Mouse (Mus musculus) heart, adult 2 months (tissue): ENCODE data around the gene Olfr1420. TPM values are rescaled to one million over a fixed set of nuclear protein-coding genes. Genes with fewer than 3 reads are reported as not detected.

ENCODE experiments used
- DNase-seq, 2 experiments: peaks; one replicate each; pipeline ENCODE4 v3.0.0; 2021
- H3K27ac ChIP-seq: fragments of 200-600 bp; 2 replicates; pipeline ENCODE4 v1.8.1; 2022
- H3K27me3 ChIP-seq: fragments of 200-500 bp; 2 replicates; pipeline ENCODE4 v1.6.1; 2012; ENCODE audit warnings: mild to moderate bottlenecking, low read length, inconsistent platforms, mixed read lengths; ENCODE audit not compliant: control insufficient read depth, insufficient read depth
- H3K36me3 ChIP-seq: fragments of 200-500 bp; 2 replicates; pipeline ENCODE4 v1.6.1; 2012; ENCODE audit warnings: low read length, inconsistent platforms; ENCODE audit not compliant: control insufficient read depth, insufficient read depth
- H3K4me1 ChIP-seq: fragments of 200-500 bp; 2 replicates; pipeline ENCODE4 v1.6.1; 2011; ENCODE audit warnings: low read length; ENCODE audit not compliant: control insufficient read depth, insufficient read depth
- H3K4me3 ChIP-seq: fragments of 200-600 bp; 2 replicates; pipeline ENCODE4 v1.8.1; 2022
- H3K79me2 ChIP-seq: fragments of 200-500 bp; replicated peaks from 2 replicates; pipeline ENCODE4 v1.6.1; 2012; ENCODE audit warnings: mild to moderate bottlenecking, inconsistent platforms, low read length, moderate library complexity, mixed read lengths; ENCODE audit not compliant: control insufficient read depth, insufficient read depth
- H3K9ac ChIP-seq: fragments of 200-500 bp; 2 replicates; pipeline ENCODE4 v1.6.1; 2012; ENCODE audit warnings: low read depth, mild to moderate bottlenecking, control low read depth, inconsistent platforms, low read length, mixed read lengths
- CTCF ChIP-seq: fragments of 200-600 bp; IDR thresholded peaks from 2 replicates; pipeline ENCODE4 v1.8.1; 2022; ENCODE audit warnings: antibody characterized with exemption, mild to moderate bottlenecking, moderate library complexity
- EP300 ChIP-seq: fragments of 200-500 bp; IDR thresholded peaks from 2 replicates; pipeline ENCODE4 v1.6.1; 2011; ENCODE audit warnings: low read depth, low read length, control low read depth; ENCODE audit not compliant: insufficient read depth
- POLR2A ChIP-seq: fragments of 200-500 bp; IDR thresholded peaks from 2 replicates; pipeline ENCODE4 v1.6.1; 2011; ENCODE audit warnings: mild to moderate bottlenecking, low read depth, low read length, control low read depth; ENCODE audit not compliant: insufficient read depth
- WGBS: fragments of 180-500 bp; shearing (Covaris S2); methylation state at CpG from one replicate; pipeline ENCODE4 v1.1.7; 2018; 5-methylcytosine and 5-hydroxymethylcytosine counted together
- intact Hi-C: fragments of 180-260 bp; cut with DNase I; formaldehyde crosslinking; loops from one replicate; pipeline ENCODE4 v1.15.1; 2025
- long read RNA-seq: library from polyadenylated mRNA; stranded (forward); transcript quantifications from one replicate; pipeline ENCODE4 v2.0.0, GENCODE M21; 2021
- polyA plus RNA-seq: library from polyadenylated mRNA; depleted of rRNA; stranded (reverse); fragments of >200 nt; gene quantifications from 2 replicates; pipeline ENCODE4 v1.2.3, GENCODE M21; 2012; rRNA removed
- total RNA-seq, 2 experiments: library from RNA; stranded (reverse); gene quantifications; 2 replicates each; pipeline ENCODE4 v1.2.3; 2021

Olfr1420 gene
- total RNA-seq (not detected), polyA plus RNA-seq (not detected in 2 replicates)
- long read RNA-seq = 0 reads

- no peaks in the 10 kb centered on the region for H3K4me1 ChIP-seq
- no peak for TF ChIP-seq EP300
- no peak for TF ChIP-seq CTCF
- no peak for TF ChIP-seq POLR2A
- no peaks in the 10 kb centered on the region for H3K36me3 ChIP-seq
- no peak within 1 kb of the TSS for H3K27ac ChIP-seq
- no peaks in the 10 kb centered on the region for H3K79me2 ChIP-seq
- 26% methylated on average over 1 of the region's 1 CpGs for WGBS
- DNase-seq = no peak
- no peak within 1 kb of the TSS for H3K4me3 ChIP-seq
- intact Hi-C loops = no loop called here
- no peaks in the 10 kb centered on the region for H3K27me3 ChIP-seq
- H3K9ac ChIP-seq = no peak within 1 kb of the TSS
Measured at GRCm38 (mm10) chr19:11886265-11886664, at the start of gene Olfr1420. Gene Olfr1420 (plus strand): TSS chr19:11886565.

GRCm38 (mm10) chr19:11839119-11839518 lies 47.2 kb upstream of the Olfr1420 start, which contains the start of gene Olfr1417:
Gene Olfr1417 (minus strand): TSS chr19:11839219.
- intact Hi-C loops = no loop called here
- Histone ChIP-seq H3K79me2 (no peaks in the 10 kb centered on the region), H3K9ac (no peak within 1 kb of the TSS), H3K4me1 (no peaks in the 10 kb centered on the region), H3K36me3 (no peaks in the 10 kb centered on the region), H3K27ac (no peak within 1 kb of the TSS), H3K4me3 (no peak within 1 kb of the TSS), H3K27me3 (no peaks in the 10 kb centered on the region)
- no peak for DNase-seq
- TF ChIP-seq CTCF (no peak), EP300 (no peak), POLR2A (no peak)
- WGBS = 80% methylated on average over 4 of the region's 4 CpGs

GRCm38 (mm10) chr19:11846333-11846732 lies 40.0 kb upstream of the Olfr1420 start:
- Histone ChIP-seq H3K79me2 (no peaks in the 10 kb centered on the region), H3K4me3 (no peak overlapping the region), H3K36me3 (no peaks in the 10 kb centered on the region), H3K27me3 (no peaks in the 10 kb centered on the region), H3K27ac (no peak overlapping the region), H3K9ac (no peak overlapping the region), H3K4me1 (no peaks in the 10 kb centered on the region)
- WGBS = 75% methylated on average over 4 of the region's 4 CpGs
- no peak for TF ChIP-seq POLR2A
- TF ChIP-seq EP300 = no peak
- no peak for TF ChIP-seq CTCF
- DNase-seq = no peak
- intact Hi-C loops = no loop called here

- TF ChIP-seq POLR2A (no peak), CTCF (no peak), EP300 (no peak)
- intact Hi-C loops = no loop called here
- DNase-seq = no peak
- Histone ChIP-seq H3K9ac (no peak overlapping the region), H3K27me3 (no peaks in the 10 kb centered on the region), H3K27ac (no peak overlapping the region), H3K4me1 (no peaks in the 10 kb centered on the region), H3K4me3 (no peak overlapping the region), H3K79me2 (no peaks in the 10 kb centered on the region), H3K36me3 (no peaks in the 10 kb centered on the region)
- WGBS = 20% methylated on average over 4 of the region's 4 CpGs
Measured at GRCm38 (mm10) chr19:11852652-11853051, 33.7 kb upstream of the Olfr1420 start.

GRCm38 (mm10) chr19:11854821-11855220 lies 31.5 kb upstream of the Olfr1420 start:
- WGBS = 87% methylated on average over 2 of the region's 2 CpGs

GRCm38 (mm10) chr19:11856506-11856905 lies 29.9 kb upstream of the Olfr1420 start:
- intact Hi-C loops = no loop called here
- TF ChIP-seq POLR2A (no peak), CTCF (no peak)

More at GRCm38 (mm10) chr19:11854821-11855220, 31.5 kb upstream of the Olfr1420 start:
- H3K4me1 ChIP-seq = no peaks in the 10 kb centered on the region
- H3K79me2 ChIP-seq = no peaks in the 10 kb centered on the region
- no peak for DNase-seq
- H3K36me3 ChIP-seq = no peaks in the 10 kb centered on the region
- intact Hi-C loops = no loop called here
- H3K27ac ChIP-seq = no peak overlapping the region
- TF ChIP-seq POLR2A (no peak), EP300 (no peak), CTCF (no peak)
- no peaks in the 10 kb centered on the region for H3K27me3 ChIP-seq
- H3K4me3 ChIP-seq = no peak overlapping the region
- H3K9ac ChIP-seq = no peak overlapping the region

More at GRCm38 (mm10) chr19:11856506-11856905, 29.9 kb upstream of the Olfr1420 start:
- no peaks in the 10 kb centered on the region for H3K36me3 ChIP-seq
- no peak overlapping the region for H3K4me3 ChIP-seq
- H3K79me2 ChIP-seq = no peaks in the 10 kb centered on the region
- no peaks in the 10 kb centered on the region for H3K4me1 ChIP-seq
- no peak overlapping the region for H3K9ac ChIP-seq
- H3K27ac ChIP-seq = no peak overlapping the region
- WGBS = 63% methylated on average over 6 of the region's 6 CpGs
- no peaks in the 10 kb centered on the region for H3K27me3 ChIP-seq
- DNase-seq = no peak
